Mouse (Mus musculus): Measurements from ENCODE around the gene Mlf1. TPM values are rescaled to one million over a fixed set of nuclear protein-coding genes. Genes with fewer than 3 reads are reported as not detected.

Mlf1 gene
- total and polyA plus RNA-seq, 2 experiments from 2014 or later: 153 to 609 TPM

- no peak for DNase-seq (ENCODE audit: low spot score)
- Histone ChIP-seq H3K27me3 (ENCODE audit: control insufficient read depth, insufficient read depth, low read length) (no peaks in the 10 kb centered on the region), H3K36me3 (replicated peaks; ENCODE audit: control insufficient read depth, insufficient read depth, low read length) (peaks cover 84% of the 10 kb centered on the region), H3K4me2 (ENCODE audit: low read depth, low read length) (no peak overlapping the region), H3K9ac (replicated peaks; ENCODE audit: low read depth, low read length) (no peak overlapping the region), H3K4me3 (ENCODE audit: low read depth, low read length) (no peak overlapping the region), H3K9me3 (replicated peaks; ENCODE audit: control insufficient read depth, low read length) (no peaks in the 10 kb centered on the region), H3K27ac (ENCODE audit: low read depth) (no peak overlapping the region), H3K4me1 (ENCODE audit: control insufficient read depth, insufficient read depth) (no peaks in the 10 kb centered on the region)
- 95% methylated on average over 2 of the region's 2 CpGs for WGBS
- peak; percentile 9; the same call in 1 of the 2 replicates for TF ChIP-seq CTCF (IDR thresholded peaks at IDR 0.05; ENCODE audit: low read depth)
- no peak for TF ChIP-seq EP300 (IDR thresholded peaks at IDR 0.05; ENCODE audit: low read depth)
- ATAC-seq (ENCODE audit: insufficient read depth, low read depth): no peak
Measured at GRCm38 (mm10) chr3:67447143-67447542, 73.2 kb downstream of the Mlf1 start.

Other genes with a start within 250 kb of the Mlf1 start
- not detected in 2 replicates for gene Gm17402, start 1.1 kb downstream of the Mlf1 start, total RNA-seq (2014; rRNA removed; ENCODE audit: low replicate concordance)
- gene Gm17402, start 1.1 kb downstream of the Mlf1 start, polyA plus RNA-seq (2015; fragmentation: Nextera tagmentation; extraction: Ambion mirVana): not detected in 2 replicates
- gene Gfm1, start 56.0 kb downstream of the Mlf1 start, total RNA-seq (2014; rRNA removed; ENCODE audit: low replicate concordance): 118 and 147 TPM in 2 replicates
- 120 and 134 TPM in 2 replicates for gene Gfm1, start 56.0 kb downstream of the Mlf1 start, polyA plus RNA-seq (2015; fragmentation: Nextera tagmentation; extraction: Ambion mirVana)
- 10.2 and 22.5 TPM in 2 replicates for gene Lxn, start 89.8 kb downstream of the Mlf1 start, total RNA-seq (2014; rRNA removed; ENCODE audit: low replicate concordance)
- gene Lxn, start 89.8 kb downstream of the Mlf1 start, polyA plus RNA-seq (2015; fragmentation: Nextera tagmentation; extraction: Ambion mirVana): 44.1 and 47.2 TPM in 2 replicates
- 3.6 and 4.0 TPM in 2 replicates for gene Rarres1, start 141.4 kb downstream of the Mlf1 start, total RNA-seq (2014; rRNA removed; ENCODE audit: low replicate concordance)
- gene Rarres1, start 141.4 kb downstream of the Mlf1 start, polyA plus RNA-seq (2015; fragmentation: Nextera tagmentation; extraction: Ambion mirVana): 1.1 and 1.3 TPM in 2 replicates
- gene Mfsd1, start 208.6 kb downstream of the Mlf1 start, total RNA-seq (2014; rRNA removed; ENCODE audit: low replicate concordance): 27.9 and 33.3 TPM in 2 replicates
- 27.4 and 28.3 TPM in 2 replicates for gene Mfsd1, start 208.6 kb downstream of the Mlf1 start, polyA plus RNA-seq (2015; fragmentation: Nextera tagmentation; extraction: Ambion mirVana)

All from heart, postnatal 0 days (tissue).